Mouse (Mus musculus) cerebellum, adult 2 months (tissue): ENCODE measurements around the gene Fer1l5.

ENCODE experiments used
- CTCF ChIP-seq: fragments of 200-500 bp; IDR thresholded peaks from 2 replicates; pipeline ENCODE4 v1.5.1; 2011; ENCODE audit warnings: low read depth, mild to moderate bottlenecking, control low read depth, low read length, moderate library complexity, borderline replicate concordance; ENCODE audit not compliant: insufficient read depth
- POLR2A ChIP-seq: fragments of 200-500 bp; IDR thresholded peaks from 2 replicates; pipeline ENCODE4 v1.6.1; 2011; ENCODE audit warnings: low read length, control low read depth, borderline replicate concordance; ENCODE audit not compliant: insufficient read depth

DNA sequence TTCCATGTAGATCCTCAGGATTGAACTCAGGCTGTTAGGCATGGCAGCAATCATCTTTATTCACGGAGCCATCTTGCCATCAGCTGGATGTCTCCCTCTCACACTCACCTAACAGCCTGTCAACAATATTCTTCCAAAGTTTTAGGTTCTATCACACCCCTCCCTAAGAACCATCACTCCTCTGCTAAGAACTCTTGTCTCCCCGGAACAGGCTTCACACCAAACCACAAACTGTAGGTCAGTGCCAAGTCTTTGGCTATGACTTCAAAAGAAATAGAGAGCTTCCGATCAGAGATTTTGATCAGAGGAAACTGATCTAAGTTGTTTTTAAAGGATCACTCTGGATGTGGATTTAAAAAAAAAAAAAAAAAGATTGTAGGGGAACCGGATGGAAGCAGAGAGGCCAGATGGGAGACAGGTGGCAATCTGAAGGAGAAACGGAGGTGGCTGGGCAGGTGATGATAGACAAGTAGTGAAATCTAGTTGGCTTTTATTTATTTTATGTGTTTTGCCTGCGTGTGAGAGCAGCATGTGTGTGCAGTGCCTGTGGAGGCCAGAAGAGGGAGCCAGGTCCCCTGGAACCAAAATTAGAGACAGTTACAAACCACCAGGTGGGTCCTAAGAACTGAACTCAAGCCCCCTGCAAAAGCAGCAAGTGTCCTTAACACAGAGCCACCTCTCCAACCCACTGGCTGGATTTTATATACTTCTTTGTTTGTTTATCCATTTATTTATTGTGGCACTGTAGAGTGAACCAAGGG, 82.1 kb downstream of the Fer1l5 start:
- peak; percentile 24; the same call in 1 of the 2 replicates for TF ChIP-seq CTCF
- no peak for TF ChIP-seq POLR2A
